Mouse (Mus musculus) G1E (cell line): ENCODE data around the gene Uap1.

ENCODE experiments used
- CTCF ChIP-seq: IDR thresholded peaks from 2 replicates; pipeline ENCODE4 v1.5.1; 2012; ENCODE audit warnings: low read depth, low read length, inconsistent platforms, mixed read lengths
- GATA1 ChIP-seq: IDR thresholded peaks from 2 replicates; pipeline ENCODE4 v1.6.1; 2012; ENCODE audit warnings: borderline replicate concordance, low read length, inconsistent platforms, mixed read lengths
- GATA2 ChIP-seq: IDR thresholded peaks from 2 replicates; pipeline ENCODE4 v1.6.1; 2012; ENCODE audit warnings: low read depth, low read length, inconsistent platforms, borderline replicate concordance
- POLR2AphosphoS5 ChIP-seq: IDR thresholded peaks from 2 replicates; pipeline ENCODE4 v1.6.1; 2012; ENCODE audit warnings: low read depth, low read length, inconsistent platforms; ENCODE audit not compliant: insufficient replicate concordance
- TAL1 ChIP-seq: conservative IDR thresholded peaks from 2 replicates; pipeline ENCODE4 v1.6.1; 2012; ENCODE audit warnings: low read depth, low read length, inconsistent platforms, mixed read lengths

DNA sequence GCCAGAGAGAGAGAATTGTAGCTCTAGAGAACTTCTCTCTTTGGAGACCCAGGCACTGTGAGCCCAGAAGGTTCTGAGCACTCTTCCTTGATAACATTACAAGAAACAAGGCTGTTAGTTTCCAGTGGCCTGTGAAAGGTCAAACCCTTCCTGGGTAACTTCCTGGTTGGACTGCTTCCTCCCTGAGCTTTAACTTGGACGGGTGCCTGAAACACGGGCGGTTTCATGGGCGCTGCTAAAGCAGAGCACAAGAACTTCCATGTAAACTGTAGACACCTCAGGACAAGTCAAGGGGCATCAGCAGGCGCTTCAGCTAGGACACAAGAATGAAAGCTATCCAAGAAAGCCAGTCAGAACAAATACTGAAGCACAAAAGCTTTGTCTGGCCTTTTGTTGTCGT is 12.9 kb downstream of the Uap1 start:
- TF ChIP-seq TAL1 (no peak), CTCF (no peak), GATA2 (no peak), GATA1 (no peak), POLR2AphosphoS5 (no peak)
